Mouse (Mus musculus): ENCODE results near the gene Cdc73. TPM values are rescaled to one million over a fixed set of nuclear protein-coding genes. Genes with fewer than 3 reads are reported as not detected.

The Cdc73 gene
- polyA plus RNA-seq, 1 experiment from 2014 or later, result 15.6 TPM

GRCm38 (mm10) chr1:143646219-143646618 is 56.5 kb downstream of the Cdc73 start:
- peaks cover 5% of the 10 kb centered on the region for H3K36me3 ChIP-seq (ENCODE audit: control insufficient read depth, insufficient read depth)
- no peak overlapping the region for H3K4me3 ChIP-seq (ENCODE audit: low read length)
- no peak overlapping the region for H3K27ac ChIP-seq (ENCODE audit: low read length)
- H3K4me2 ChIP-seq (ENCODE audit: low read depth, low read length), result no peak overlapping the region
- H3K9me3 ChIP-seq (replicated peaks; ENCODE audit: control insufficient read depth, low read length), result no peaks in the 10 kb centered on the region
- no peak overlapping the region for H3K9ac ChIP-seq (ENCODE audit: low read length)
- 84% methylated on average over 4 of the region's 4 CpGs for whole genome bisulfite sequencing
- no peaks in the 10 kb centered on the region for H3K4me1 ChIP-seq (ENCODE audit: control insufficient read depth, insufficient read depth, low read length)
- no peaks in the 10 kb centered on the region for H3K27me3 ChIP-seq (ENCODE audit: control insufficient read depth, insufficient read depth, low read length)
- ATAC-seq (replicated peaks; ENCODE audit: extremely low read depth, insufficient read depth, low FRiP score), result no peak

- Histone ChIP-seq H3K4me3 (ENCODE audit: low read length) (no peak overlapping the region), H3K9me3 (replicated peaks; ENCODE audit: control insufficient read depth, low read length) (no peaks in the 10 kb centered on the region), H3K27ac (ENCODE audit: low read length) (no peak overlapping the region), H3K4me2 (ENCODE audit: low read depth, low read length) (no peak overlapping the region), H3K27me3 (ENCODE audit: control insufficient read depth, insufficient read depth, low read length) (no peaks in the 10 kb centered on the region), H3K36me3 (ENCODE audit: control insufficient read depth, insufficient read depth) (peaks cover 4% of the 10 kb centered on the region), H3K4me1 (ENCODE audit: control insufficient read depth, insufficient read depth, low read length) (no peaks in the 10 kb centered on the region; the same call in 1 of the 2 replicates), H3K9ac (ENCODE audit: low read length) (no peak overlapping the region)
- no peak for ATAC-seq (replicated peaks; ENCODE audit: extremely low read depth, insufficient read depth, low FRiP score)
- WGBS, result 70% methylated on average over 4 of the region's 4 CpGs
These were observed 57.3 kb downstream of the Cdc73 start for GRCm38 (mm10) chr1:143645386-143645785.

- 94% methylated on average over 2 of the region's 2 CpGs for WGBS
- Histone ChIP-seq H3K4me2 (ENCODE audit: low read depth, low read length) (no peak overlapping the region), H3K9me3 (replicated peaks; ENCODE audit: control insufficient read depth, low read length) (no peaks in the 10 kb centered on the region), H3K4me3 (ENCODE audit: low read length) (no peak overlapping the region), H3K36me3 (ENCODE audit: control insufficient read depth, insufficient read depth) (no peaks in the 10 kb centered on the region), H3K27me3 (ENCODE audit: control insufficient read depth, insufficient read depth, low read length) (no peaks in the 10 kb centered on the region), H3K27ac (ENCODE audit: low read length) (no peak overlapping the region), H3K9ac (ENCODE audit: low read length) (no peak overlapping the region), H3K4me1 (ENCODE audit: control insufficient read depth, insufficient read depth, low read length) (no peaks in the 10 kb centered on the region; the same call in 1 of the 2 replicates)
- no peak for ATAC-seq (replicated peaks; ENCODE audit: extremely low read depth, insufficient read depth, low FRiP score)
These were observed 58.5 kb downstream of the Cdc73 start for GRCm38 (mm10) chr1:143644221-143644620.

- Histone ChIP-seq H3K27ac (ENCODE audit: low read length) (no peak within 1 kb of the TSS), H3K9me3 (replicated peaks; ENCODE audit: control insufficient read depth, low read length) (no peaks in the 10 kb centered on the region)
- WGBS, result 65% methylated on average over 15 of the region's 15 CpGs
These were observed 61.9 kb downstream of the Cdc73 start, which contains the start of gene B3galt2 for GRCm38 (mm10) chr1:143640650-143641407. B3galt2 (plus strand) TSS chr1:143640664.

GRCm38 (mm10) chr1:143632854-143633587 is 69.7 kb downstream of the Cdc73 start:
- 78% methylated on average over 2 of the region's 2 CpGs for WGBS
- Histone ChIP-seq H3K4me2 (ENCODE audit: low read depth, low read length) (no peak overlapping the region), H3K9me3 (replicated peaks; ENCODE audit: control insufficient read depth, low read length) (no peaks in the 10 kb centered on the region), H3K4me3 (ENCODE audit: low read length) (no peak overlapping the region), H3K9ac (ENCODE audit: low read length) (no peak overlapping the region), H3K36me3 (ENCODE audit: control insufficient read depth, insufficient read depth) (no peaks in the 10 kb centered on the region), H3K27ac (ENCODE audit: low read length) (no peak overlapping the region), H3K4me1 (ENCODE audit: control insufficient read depth, insufficient read depth, low read length) (no peaks in the 10 kb centered on the region), H3K27me3 (ENCODE audit: control insufficient read depth, insufficient read depth, low read length) (no peaks in the 10 kb centered on the region)
- no peak for ATAC-seq (replicated peaks; ENCODE audit: extremely low read depth, insufficient read depth, low FRiP score)

More at GRCm38 (mm10) chr1:143640650-143641407, 61.9 kb downstream of the Cdc73 start, which contains the start of gene B3galt2:
- peak within 1 kb of the TSS; percentile 30 for H3K4me3 ChIP-seq (ENCODE audit: low read length)
- no peaks in the 10 kb centered on the region for H3K27me3 ChIP-seq (ENCODE audit: control insufficient read depth, insufficient read depth, low read length)
- H3K36me3 ChIP-seq (ENCODE audit: control insufficient read depth, insufficient read depth), result no peaks in the 10 kb centered on the region
- H3K9ac ChIP-seq (ENCODE audit: low read length), result no peak within 1 kb of the TSS; the same call in 1 of the 2 replicates
- H3K4me2 ChIP-seq (ENCODE audit: low read depth, low read length), result peak within 1 kb of the TSS; percentile 49
- no peaks in the 10 kb centered on the region; the same call in 1 of the 2 replicates for H3K4me1 ChIP-seq (ENCODE audit: control insufficient read depth, insufficient read depth, low read length)
- peak; percentile 49; the same call in 1 of the 2 replicates for ATAC-seq (replicated peaks; ENCODE audit: extremely low read depth, insufficient read depth, low FRiP score)

- Histone ChIP-seq H3K4me3 (ENCODE audit: low read length) (no peak overlapping the region), H3K9ac (ENCODE audit: low read length) (no peak overlapping the region), H3K4me2 (ENCODE audit: low read depth, low read length) (no peak overlapping the region), H3K4me1 (ENCODE audit: control insufficient read depth, insufficient read depth, low read length) (no peaks in the 10 kb centered on the region), H3K36me3 (ENCODE audit: control insufficient read depth, insufficient read depth) (no peaks in the 10 kb centered on the region), H3K9me3 (replicated peaks; ENCODE audit: control insufficient read depth, low read length) (no peaks in the 10 kb centered on the region), H3K27ac (ENCODE audit: low read length) (no peak overlapping the region), H3K27me3 (ENCODE audit: control insufficient read depth, insufficient read depth, low read length) (no peaks in the 10 kb centered on the region)
- ATAC-seq (replicated peaks; ENCODE audit: extremely low read depth, insufficient read depth, low FRiP score), result no peak
- 83% methylated on average over 1 of the region's 1 CpGs for WGBS
These were observed 70.3 kb downstream of the Cdc73 start for GRCm38 (mm10) chr1:143632361-143632760.

GRCm38 (mm10) chr1:143631337-143631736 is 71.4 kb downstream of the Cdc73 start:
- no peak overlapping the region for H3K4me2 ChIP-seq (ENCODE audit: low read depth, low read length)
- H3K9ac ChIP-seq (ENCODE audit: low read length), result no peak overlapping the region
- 68% methylated on average over 7 of the region's 7 CpGs for WGBS
- H3K4me1 ChIP-seq (ENCODE audit: control insufficient read depth, insufficient read depth, low read length), result no peaks in the 10 kb centered on the region
- H3K27me3 ChIP-seq (ENCODE audit: control insufficient read depth, insufficient read depth, low read length), result no peaks in the 10 kb centered on the region
- no peak overlapping the region for H3K27ac ChIP-seq (ENCODE audit: low read length)
- H3K4me3 ChIP-seq (ENCODE audit: low read length), result no peak overlapping the region
- no peak for ATAC-seq (replicated peaks; ENCODE audit: extremely low read depth, insufficient read depth, low FRiP score)
- H3K36me3 ChIP-seq (ENCODE audit: control insufficient read depth, insufficient read depth), result peaks cover 4% of the 10 kb centered on the region
- H3K9me3 ChIP-seq (replicated peaks; ENCODE audit: control insufficient read depth, low read length), result no peaks in the 10 kb centered on the region

GRCm38 (mm10) chr1:143622634-143623033 is 80.1 kb downstream of the Cdc73 start:
- 91% methylated on average over 1 of the region's 1 CpGs for WGBS
- Histone ChIP-seq H3K9ac (ENCODE audit: low read length) (no peak overlapping the region), H3K4me3 (ENCODE audit: low read length) (no peak overlapping the region), H3K4me2 (ENCODE audit: low read depth, low read length) (no peak overlapping the region), H3K27me3 (ENCODE audit: control insufficient read depth, insufficient read depth, low read length) (no peaks in the 10 kb centered on the region), H3K27ac (ENCODE audit: low read length) (no peak overlapping the region), H3K36me3 (ENCODE audit: control insufficient read depth, insufficient read depth) (peaks cover 15% of the 10 kb centered on the region), H3K4me1 (ENCODE audit: control insufficient read depth, insufficient read depth, low read length) (no peaks in the 10 kb centered on the region), H3K9me3 (replicated peaks; ENCODE audit: control insufficient read depth, low read length) (no peaks in the 10 kb centered on the region)
- no peak for ATAC-seq (replicated peaks; ENCODE audit: extremely low read depth, insufficient read depth, low FRiP score)

- Histone ChIP-seq H3K27ac (ENCODE audit: low read length) (no peak overlapping the region), H3K4me2 (ENCODE audit: low read depth, low read length) (no peak overlapping the region), H3K27me3 (ENCODE audit: control insufficient read depth, insufficient read depth, low read length) (no peaks in the 10 kb centered on the region), H3K9ac (ENCODE audit: low read length) (no peak overlapping the region), H3K4me1 (ENCODE audit: control insufficient read depth, insufficient read depth, low read length) (no peaks in the 10 kb centered on the region), H3K36me3 (ENCODE audit: control insufficient read depth, insufficient read depth) (peaks cover 18% of the 10 kb centered on the region), H3K9me3 (replicated peaks; ENCODE audit: control insufficient read depth, low read length) (no peaks in the 10 kb centered on the region), H3K4me3 (ENCODE audit: low read length) (no peak overlapping the region)
- ATAC-seq (replicated peaks; ENCODE audit: extremely low read depth, insufficient read depth, low FRiP score), result no peak
These were observed 80.8 kb downstream of the Cdc73 start for GRCm38 (mm10) chr1:143621930-143622329.

Data from heart, embryonic 16.5 days (tissue).